Mouse (Mus musculus) activated CD4-positive, CD25-positive, alpha-beta regulatory T cell (primary cell): ENCODE results near the gene Naf1. TPM values are rescaled to one million over a fixed set of nuclear protein-coding genes. Genes with fewer than 3 reads are reported as not detected.

Experiments used
- polyA plus RNA-seq, 2 experiments: library from polyadenylated mRNA; unstranded; fragments of 100-300 nt; shearing (Covaris generic); gene quantifications; one replicate each; pipeline ENCODE4 v1.2.1; 2017

Naf1 gene
- polyA plus RNA-seq: 1 to 10 TPM; 2.0 to 2.7 TPM

DNA sequence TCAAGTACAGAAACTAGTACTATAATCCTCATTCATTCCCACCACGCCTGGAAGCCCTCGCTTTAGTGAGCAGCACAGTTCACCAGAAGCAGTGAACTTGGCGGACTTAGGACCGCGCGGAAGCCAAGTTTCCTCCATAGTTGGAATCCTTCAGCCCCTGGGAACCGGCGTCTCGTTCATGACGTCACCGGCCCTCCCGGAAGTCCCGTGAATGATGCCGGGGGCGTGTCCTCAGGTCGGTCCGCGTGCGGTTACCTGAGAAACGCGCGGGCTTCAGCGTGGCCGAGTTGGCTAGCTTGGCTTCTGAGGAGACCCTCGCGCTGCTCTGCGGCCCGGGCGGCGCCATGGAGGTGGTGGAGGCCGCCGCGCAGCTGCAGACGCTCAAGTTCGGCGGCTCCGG, at the start of gene Naf1:
TSS of gene Naf1 (plus strand) at position 195 of the 400 bp plus-strand sequence.

Other genes starting within 250 kb of the Naf1 start
- under 1 TPM; 0.10 to 0.53 TPM for gene Npy5r, start 172.1 kb upstream of the Naf1 start, polyA plus RNA-seq
- gene Npy1r, start 163.0 kb upstream of the Naf1 start, polyA plus RNA-seq: under 1 TPM in 1 of 2 experiments, not detected in 1; 0.17 TPM